Mouse (Mus musculus) megakaryocyte progenitor cell, adult 5-6 weeks (primary cell): Measurements from ENCODE around the gene Dcps. TPM values are rescaled to one million over a fixed set of nuclear protein-coding genes. Genes with fewer than 3 reads are reported as not detected.

ENCODE experiments used
- ATAC-seq: replicated peaks from 2 replicates; pipeline ENCODE4 v1.8.0; 2016; ENCODE audit warnings: mild to moderate bottlenecking, moderate TSS enrichment, inconsistent platforms; ENCODE audit not compliant: poor library complexity
- total RNA-seq, 2 experiments: library from RNA; stranded (forward) in 1 of 2; stranded (reverse) in 1 of 2; fragments of 157-497, 149-512 nt in 1 of 2; fragments of 200-1000 nt in 1 of 2; gene quantifications; 2 replicates each; pipeline versions ENCODE4 v1.2.3 to v1.2.4; 2015 to 2017

Gene Dcps
- 64.1 and 67.6 TPM in 2 replicates for total RNA-seq (2015)
- 56.2 and 64.9 TPM in 2 replicates for total RNA-seq (2017)

DNA sequence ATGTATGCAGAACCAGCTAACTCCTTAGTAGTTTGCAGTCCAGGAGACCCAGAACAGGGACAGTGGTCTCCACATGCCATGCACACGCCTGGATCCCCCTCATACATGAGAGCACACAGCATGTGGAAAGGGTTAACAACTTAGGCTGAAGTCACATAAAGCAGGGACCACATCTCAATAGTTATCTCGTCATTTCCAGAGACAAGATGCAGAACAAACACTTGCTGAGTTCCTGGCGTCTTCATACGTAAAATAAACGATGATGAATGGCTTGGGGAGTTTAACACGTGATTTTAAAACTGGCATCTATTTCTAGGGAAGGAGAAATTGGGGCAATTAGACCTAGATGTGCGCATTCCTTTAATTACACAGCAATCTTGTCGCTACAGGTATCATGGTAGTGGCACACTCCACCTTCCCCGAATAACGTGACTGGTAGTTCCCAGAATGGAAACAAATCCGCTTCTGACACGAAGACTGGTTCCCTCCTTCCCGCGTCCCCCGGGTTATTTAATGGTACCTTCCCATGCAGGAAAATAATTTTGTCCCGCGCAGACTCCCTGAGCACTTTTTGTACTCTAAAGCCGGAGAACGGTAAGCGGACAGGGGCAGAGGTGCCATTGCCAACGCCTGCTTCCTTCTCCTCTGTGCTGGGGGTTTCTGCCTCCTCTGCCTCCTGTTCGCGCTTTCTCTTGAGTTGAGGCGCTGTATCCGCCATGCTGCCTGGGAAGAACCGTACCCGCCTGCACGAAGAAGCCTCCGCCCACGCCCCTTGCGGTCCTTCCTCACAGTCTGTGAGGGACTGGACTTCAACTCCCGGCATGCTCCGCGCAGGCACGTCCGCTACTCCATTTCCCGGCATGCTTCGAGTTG lies at the start of gene Dcps:
TSS of gene Dcps (minus strand) at position 811 of the 873 bp plus-strand sequence.
- ATAC-seq: peak; percentile 96

DNA sequence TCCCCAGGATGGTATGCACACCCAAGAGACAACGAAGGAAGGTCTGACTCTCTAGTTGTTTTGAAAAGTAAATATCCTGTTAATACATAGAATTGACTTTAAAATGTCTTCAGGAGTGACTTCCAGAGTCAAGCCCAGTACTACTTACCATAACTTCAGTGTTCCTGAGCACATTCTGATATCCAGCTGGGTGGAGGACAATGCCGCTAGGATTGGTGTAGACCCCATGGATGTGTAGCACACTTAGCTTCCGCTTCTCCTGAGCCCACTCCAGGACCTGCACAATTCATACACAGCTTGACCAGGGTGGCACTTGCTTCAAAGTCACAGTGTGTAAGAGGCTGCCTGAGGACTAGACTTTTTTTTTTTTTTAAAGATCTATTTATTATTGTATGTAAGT lies 47.6 kb upstream of the Dcps start:
- no peak for ATAC-seq

GRCm38 (mm10) chr9:35217963-35218362 lies 42.1 kb upstream of the Dcps start:
- no peak for ATAC-seq

- ATAC-seq: peak; percentile 6; the same call in 1 of the 2 replicates
Measured at GRCm38 (mm10) chr9:35211573-35212511, 36.0 kb upstream of the Dcps start.

GRCm38 (mm10) chr9:35210542-35211474 lies 34.9 kb upstream of the Dcps start, which contains the start of gene Foxred1:
TSS of gene Foxred1 (minus strand) at chr9:35211055.
- ATAC-seq: peak; percentile 94

GRCm38 (mm10) chr9:35204421-35204820 lies 28.6 kb upstream of the Dcps start:
- ATAC-seq: no peak

DNA sequence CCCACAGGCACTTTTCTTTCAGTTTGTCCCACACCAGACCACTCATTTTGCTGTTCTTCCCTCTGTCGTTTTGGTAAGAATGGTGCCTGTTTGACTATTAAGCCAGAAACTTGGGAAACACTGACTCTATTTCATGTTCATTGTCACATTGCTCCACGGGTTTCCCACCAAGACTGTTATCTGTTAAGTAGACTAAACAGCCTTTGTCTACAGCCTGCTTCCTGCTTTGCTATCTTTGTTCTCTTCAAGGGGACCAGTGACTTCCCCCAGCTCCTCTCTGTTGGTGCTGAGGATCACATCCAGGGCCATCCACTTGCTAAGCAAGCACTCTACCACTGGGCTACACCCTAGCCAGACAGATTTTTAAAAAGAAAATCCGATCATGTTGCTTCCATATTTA lies 27.7 kb upstream of the Dcps start:
- no peak for ATAC-seq

DNA sequence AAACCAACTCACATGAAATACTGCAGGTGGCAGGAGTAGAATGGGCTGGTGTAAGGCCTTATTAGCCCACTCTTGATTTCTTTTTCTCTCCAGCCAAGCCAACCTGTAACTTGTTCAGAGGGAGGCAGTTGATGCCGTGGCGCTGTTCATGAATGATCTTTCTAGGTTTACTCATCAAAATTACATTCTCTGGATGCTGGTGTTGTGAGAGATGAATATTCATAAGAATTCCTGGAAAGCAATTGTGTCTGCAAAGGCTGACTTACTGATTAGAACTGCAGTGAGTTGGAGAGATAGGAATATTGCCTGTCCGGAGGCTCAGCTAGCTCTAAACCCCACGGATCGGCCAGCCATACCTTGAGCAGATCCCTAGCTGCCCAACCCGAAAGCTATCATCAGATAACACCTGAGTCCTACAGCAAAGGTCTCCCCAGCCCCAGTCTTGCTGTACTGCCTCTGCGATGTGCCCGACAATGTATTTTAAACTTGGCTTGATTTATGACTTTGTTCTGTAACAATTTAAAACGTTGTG lies 24.7 kb upstream of the Dcps start:
- ATAC-seq: peak; percentile 10; the same call in 1 of the 2 replicates

GRCm38 (mm10) chr9:35199772-35200471 lies 24.1 kb upstream of the Dcps start, which contains the start of the genes Srpr and Tirap:
TSS of gene Srpr (plus strand) at chr9:35200175.
TSS of gene Tirap (minus strand) at chr9:35200291.
- peak; percentile 96 for ATAC-seq

- peak; percentile 29 for ATAC-seq
Measured at GRCm38 (mm10) chr9:35198945-35199771, 23.3 kb upstream of the Dcps start.

GRCm38 (mm10) chr9:35198351-35198750 lies 22.5 kb upstream of the Dcps start:
- ATAC-seq: no peak

GRCm38 (mm10) chr9:35197625-35198024 lies 21.8 kb upstream of the Dcps start:
- no peak for ATAC-seq

DNA sequence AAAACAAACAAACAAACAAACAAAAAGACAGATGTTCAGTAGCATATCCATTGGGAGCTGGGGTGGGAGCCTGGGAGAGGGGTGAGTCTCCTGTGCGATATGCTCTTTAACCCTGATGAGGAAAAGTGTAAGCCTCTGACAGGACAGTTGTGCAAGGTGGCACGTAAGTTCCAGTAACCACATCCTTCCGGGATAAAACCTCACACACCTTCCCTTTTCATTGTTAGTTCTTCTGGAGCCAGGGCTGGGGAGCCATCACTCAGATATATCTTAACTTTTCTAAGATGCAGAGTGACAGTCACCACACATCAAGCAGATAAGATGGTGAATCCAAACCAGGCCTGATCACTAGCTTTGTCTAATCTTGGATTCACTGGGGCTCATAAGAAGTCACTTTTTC lies 18.2 kb upstream of the Dcps start:
- peak; percentile 76 for ATAC-seq

DNA sequence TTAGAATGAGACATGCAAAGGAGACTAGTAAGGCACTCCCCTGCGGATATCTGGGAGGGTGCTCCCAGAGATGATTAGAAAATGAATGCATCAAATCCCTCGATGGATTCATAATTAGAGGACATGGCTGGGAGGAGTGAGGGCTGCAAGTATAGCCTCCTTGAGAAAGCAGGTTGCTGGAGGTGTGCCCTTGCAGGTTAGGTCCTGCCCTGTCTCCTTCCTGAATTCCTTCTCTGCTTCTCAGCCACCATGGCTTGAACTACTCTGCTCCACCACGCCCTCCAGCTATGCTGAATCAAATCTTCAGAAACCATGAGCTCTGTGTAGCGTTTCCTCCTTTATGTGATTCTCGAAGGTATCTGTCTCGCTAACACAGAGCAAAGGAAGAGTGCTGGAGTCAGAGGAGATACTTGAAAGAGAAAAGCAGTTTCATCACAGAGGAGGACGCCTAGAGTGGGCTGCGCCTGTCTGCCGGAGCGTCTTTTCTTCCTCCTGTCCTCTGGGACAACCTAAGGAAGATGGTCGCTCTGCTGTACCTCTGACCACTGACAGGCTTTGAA lies 17.2 kb upstream of the Dcps start:
- ATAC-seq: no peak

- no peak for ATAC-seq
Measured at GRCm38 (mm10) chr9:35188700-35189099, 12.8 kb upstream of the Dcps start.

DNA sequence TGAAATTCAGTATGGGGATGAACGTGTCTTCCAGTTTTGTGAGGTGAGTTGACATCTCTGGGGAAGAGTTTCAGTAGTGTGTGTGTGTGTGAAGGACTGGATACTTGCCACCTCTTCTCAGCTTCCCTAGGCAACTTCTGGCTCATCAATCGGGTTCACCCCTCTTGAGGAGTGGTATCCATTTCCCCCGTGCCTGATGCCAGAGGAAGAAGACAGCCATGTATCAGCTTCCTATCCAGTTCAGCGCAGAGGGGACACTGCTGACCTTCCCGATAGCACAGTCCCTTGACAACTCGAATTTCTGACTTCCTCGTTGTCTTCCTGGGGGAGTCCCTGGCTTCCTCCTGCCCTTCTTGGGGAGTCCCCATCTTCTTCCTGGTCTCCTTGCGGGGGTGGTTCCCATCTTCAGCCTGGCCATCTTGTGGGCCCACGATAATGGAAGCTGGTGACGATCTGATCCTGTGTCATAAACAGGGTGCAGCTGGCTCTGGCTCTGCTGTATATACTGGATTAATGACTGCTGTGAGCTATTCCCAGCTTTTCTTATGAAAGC lies 11.6 kb upstream of the Dcps start:
- no peak for ATAC-seq

DNA sequence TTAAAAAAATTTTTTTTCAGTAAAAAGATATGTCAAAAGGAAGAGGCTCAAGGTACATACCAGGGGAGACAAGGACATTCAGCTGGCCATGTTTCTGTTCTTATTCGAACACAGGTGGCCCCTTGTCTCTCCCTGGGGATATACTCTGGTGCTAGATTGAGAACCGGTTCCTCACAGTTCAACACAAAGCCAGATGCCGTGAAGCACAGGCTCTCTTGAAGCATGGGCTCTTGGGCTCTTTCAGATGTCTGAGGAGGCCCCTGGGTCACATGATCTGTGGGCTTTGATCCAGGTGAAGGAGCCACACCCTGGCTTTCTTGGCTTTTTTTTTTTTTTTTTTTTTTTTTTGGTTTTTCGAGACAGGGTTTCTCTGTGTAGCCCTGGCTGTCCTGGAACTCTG lies 10.6 kb upstream of the Dcps start:
- no peak for ATAC-seq

DNA sequence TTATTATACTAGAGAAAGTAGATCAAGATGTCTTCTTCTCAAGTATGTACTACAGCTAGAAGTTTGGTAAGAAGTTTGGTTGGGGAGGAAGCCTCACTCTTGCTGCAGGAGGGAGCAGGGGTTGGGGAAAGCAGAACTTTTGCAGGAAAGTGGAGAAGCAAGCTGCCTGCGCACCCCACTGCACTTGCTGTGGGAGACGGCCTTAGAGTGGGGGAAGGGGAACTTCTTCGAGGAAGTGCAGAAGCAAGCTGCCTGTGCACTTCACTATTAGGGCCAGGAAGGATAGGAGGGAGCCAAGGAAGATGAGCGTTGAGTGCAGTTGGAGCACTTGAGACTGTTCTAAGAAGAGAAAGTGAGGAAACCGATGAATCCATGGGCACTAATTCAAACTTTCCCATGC lies 7.5 kb upstream of the Dcps start:
- ATAC-seq: peak; percentile 93
